Mouse (Mus musculus): ENCODE measurements at regions not wholly inside any gene's neighbourhood (a gene's known extent, or its start where the extent isn't known, plus 50 kb on each side); places are given as distances from the start of the nearest gene placed in this dataset.

- DNase-seq = no peak
Observed at GRCm38 (mm10) chr17:68223170-68223569, 50.4 kb upstream of the L3mbtl4 start.
